Mouse (Mus musculus): ENCODE measurements around the gene Pxylp1.

DNA sequence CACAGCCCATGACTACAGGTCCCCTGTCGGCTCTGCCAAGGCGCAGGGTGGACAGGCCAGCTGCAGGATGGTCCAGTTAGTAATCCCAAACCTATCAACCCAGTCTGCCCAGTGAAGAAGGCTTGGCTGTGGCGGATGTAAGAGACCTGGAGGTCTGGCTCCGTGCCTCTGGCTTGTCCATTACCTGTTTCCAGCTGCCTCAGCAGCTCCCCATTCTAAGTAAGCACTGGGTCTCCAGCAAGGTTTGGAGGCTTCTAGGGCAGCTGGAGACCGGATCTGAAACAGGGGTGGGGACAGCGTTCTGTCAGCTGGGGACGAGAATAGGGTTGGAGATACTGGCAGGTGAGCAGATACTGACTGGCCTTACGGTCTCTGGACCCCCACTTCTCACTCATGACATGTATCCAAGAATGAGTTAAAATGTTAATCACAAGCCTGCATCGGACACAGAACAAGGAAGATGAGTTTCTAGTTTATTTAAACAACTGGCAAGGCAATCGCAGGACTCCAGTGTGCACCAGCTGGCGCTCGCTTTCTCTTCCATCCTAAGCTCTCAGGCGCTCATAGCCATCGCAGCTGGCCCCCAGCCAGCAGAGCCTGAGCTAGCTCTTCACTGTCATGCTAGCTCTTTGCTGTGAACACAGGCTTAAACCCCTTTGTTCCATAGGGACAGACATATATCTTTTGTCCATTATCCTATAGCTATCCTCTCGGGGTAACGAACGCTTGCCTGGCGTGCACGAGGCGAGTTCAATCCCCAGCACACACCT is 9.8 kb downstream of the Pxylp1 start:
- TF ChIP-seq POLR2A (IDR thresholded peaks at IDR 0.05; ENCODE audit: extremely low read depth, insufficient read depth, low read length) = no peak
- TF ChIP-seq CTCF (IDR thresholded peaks at IDR 0.05; ENCODE audit: low read depth, low read length) = no peak
